Mouse (Mus musculus) liver, adult 2 months (tissue): ENCODE measurements around the gene Tor1b.

Experiments used
- CTCF ChIP-seq: fragments of 200-500 bp; IDR thresholded peaks from 2 replicates; pipeline ENCODE4 v1.5.1; 2011; ENCODE audit warnings: low read depth, low read length, control low read depth
- POLR2A ChIP-seq: fragments of 200-500 bp; IDR thresholded peaks from 2 replicates; pipeline ENCODE4 v1.6.1; 2011; ENCODE audit warnings: low read length, control low read depth; ENCODE audit not compliant: insufficient read depth; ENCODE audit errors: extremely low read depth

DNA sequence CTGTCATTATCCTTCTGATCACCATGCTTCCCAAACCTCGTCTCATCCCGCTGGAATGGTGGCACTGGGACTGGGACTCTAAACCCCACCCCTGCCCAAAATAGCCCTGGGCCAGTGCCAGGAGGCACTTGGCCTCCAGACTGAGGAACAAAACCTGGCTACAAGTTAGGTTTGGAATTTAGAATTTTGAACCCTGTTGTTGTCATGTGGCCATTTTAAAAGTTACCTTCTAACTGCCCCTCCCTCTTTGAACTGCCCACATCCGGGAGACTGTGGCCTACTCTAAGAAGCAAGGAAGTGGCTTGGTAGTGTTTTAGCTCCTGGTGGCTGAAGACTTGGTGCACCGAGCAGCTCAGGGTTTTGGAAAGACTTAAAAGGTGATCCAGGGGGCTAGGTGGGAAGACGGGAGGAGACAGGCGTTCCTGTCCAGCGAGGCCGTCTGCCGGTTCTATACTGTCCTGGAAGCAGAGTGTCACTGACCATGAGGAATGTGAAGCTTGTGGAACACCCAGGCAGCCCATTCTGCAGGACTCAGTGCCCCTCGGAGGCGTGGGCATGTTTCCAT, 42.8 kb downstream of the Tor1b start:
- no peak for TF ChIP-seq CTCF
- no peak for TF ChIP-seq POLR2A
